Mouse (Mus musculus) hindbrain, embryonic 14.5 days (tissue): ENCODE measurements at regions not wholly inside any gene's neighbourhood (a gene's known extent, or its start where the extent isn't known, plus 50 kb on each side); places are given as distances from the start of the nearest gene placed in this dataset.

Experiments
- ATAC-seq: fragments of 200-750 bp; cut with Nextera tagmentation; 2 replicates; pipeline ENCODE4 v1.8.0; 2017; ENCODE audit warnings: moderate number of reproducible peaks, mild to moderate bottlenecking, moderate TSS enrichment, moderate library complexity; ENCODE audit not compliant: low FRiP score
- DNase-seq: peaks from one replicate; pipeline ENCODE4 v3.0.0-alpha.2; 2015; ENCODE audit warnings: low spot score
- H3K27ac ChIP-seq: fragments of 300-500 bp; sonication (generic); 2 replicates; pipeline ENCODE4 v1.5.1; 2014; ENCODE audit warnings: mild to moderate bottlenecking, moderate library complexity
- H3K27me3 ChIP-seq: fragments of 300-500 bp; sonication (generic); 2 replicates; pipeline ENCODE4 v1.6.1; 2014; ENCODE audit warnings: mild to moderate bottlenecking, low read length, mixed read lengths; ENCODE audit not compliant: control insufficient read depth, insufficient read depth
- H3K36me3 ChIP-seq: fragments of 300-500 bp; sonication (generic); replicated peaks from 2 replicates; pipeline ENCODE4 v1.6.1; 2014; ENCODE audit not compliant: control insufficient read depth, insufficient read depth
- H3K4me1 ChIP-seq: fragments of 300-500 bp; sonication (generic); replicated peaks from 2 replicates; pipeline ENCODE4 v1.6.1; 2014; ENCODE audit warnings: antibody characterized with exemption, low read length, mixed read lengths; ENCODE audit not compliant: control insufficient read depth, insufficient read depth
- H3K4me2 ChIP-seq: fragments of 300-500 bp; sonication (generic); replicated peaks from 2 replicates; pipeline ENCODE4 v1.6.1; 2014; ENCODE audit warnings: mild to moderate bottlenecking, moderate library complexity
- H3K4me3 ChIP-seq: fragments of 300-500 bp; sonication (generic); replicated peaks from 2 replicates; pipeline ENCODE4 v1.5.1; 2014; ENCODE audit warnings: mild to moderate bottlenecking, low read length
- H3K9ac ChIP-seq: fragments of 300-500 bp; sonication (generic); 2 replicates; pipeline ENCODE4 v1.6.1; 2014
- H3K9me3 ChIP-seq: fragments of 300-500 bp; sonication (generic); 2 replicates; pipeline ENCODE4 v1.6.1; 2016; ENCODE audit warnings: low read length; ENCODE audit not compliant: control insufficient read depth
- WGBS: fragments of 180-500 bp; shearing (Covaris S2); extraction: QIAGEN DNeasy Blood & Tissue Kit; methylation state at CpG from one replicate; pipeline ENCODE4 v1.1.7; 2014; 5-methylcytosine and 5-hydroxymethylcytosine counted together

DNA sequence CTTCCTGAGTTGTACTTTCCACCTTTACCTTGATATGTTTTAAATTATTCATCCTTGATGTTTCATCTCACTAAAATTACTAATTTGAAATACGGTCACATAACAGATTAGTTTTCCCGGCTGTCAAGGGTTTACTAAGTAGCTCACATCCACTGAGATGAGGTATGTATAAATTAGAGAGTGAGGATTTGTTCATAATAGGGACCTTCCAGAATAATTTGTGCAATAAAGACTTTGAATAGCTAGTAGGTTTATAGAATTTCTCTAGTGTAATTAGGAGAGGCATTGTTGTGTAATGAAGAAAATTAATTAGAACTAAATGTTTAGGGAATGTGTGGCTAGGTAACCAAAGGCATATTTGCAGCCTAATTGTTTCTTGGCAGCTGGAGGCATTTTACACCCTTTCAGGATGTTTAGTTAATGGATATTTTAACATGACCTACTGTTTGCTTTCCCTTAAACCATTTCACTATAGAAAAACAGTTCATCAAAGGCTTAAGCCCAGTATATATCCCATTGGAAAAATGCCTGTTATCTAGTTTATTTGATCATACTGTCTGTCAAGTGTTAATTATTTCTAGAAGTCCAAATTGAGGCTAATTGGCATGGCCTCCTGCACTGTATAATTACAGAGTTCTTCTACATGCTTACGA lies 70.8 kb downstream of the Mat2b start:
- ATAC-seq, result no peak
- no peaks in the 10 kb centered on the region for H3K36me3 ChIP-seq
- no peak overlapping the region for H3K9ac ChIP-seq
- H3K4me1 ChIP-seq, result no peaks in the 10 kb centered on the region
- WGBS, result 69% methylated on average over 3 of the region's 3 CpGs
- H3K4me2 ChIP-seq, result no peak overlapping the region
- no peaks in the 10 kb centered on the region for H3K9me3 ChIP-seq
- no peak overlapping the region for H3K27ac ChIP-seq
- no peak for DNase-seq
- no peaks in the 10 kb centered on the region for H3K27me3 ChIP-seq
- no peak overlapping the region for H3K4me3 ChIP-seq

DNA sequence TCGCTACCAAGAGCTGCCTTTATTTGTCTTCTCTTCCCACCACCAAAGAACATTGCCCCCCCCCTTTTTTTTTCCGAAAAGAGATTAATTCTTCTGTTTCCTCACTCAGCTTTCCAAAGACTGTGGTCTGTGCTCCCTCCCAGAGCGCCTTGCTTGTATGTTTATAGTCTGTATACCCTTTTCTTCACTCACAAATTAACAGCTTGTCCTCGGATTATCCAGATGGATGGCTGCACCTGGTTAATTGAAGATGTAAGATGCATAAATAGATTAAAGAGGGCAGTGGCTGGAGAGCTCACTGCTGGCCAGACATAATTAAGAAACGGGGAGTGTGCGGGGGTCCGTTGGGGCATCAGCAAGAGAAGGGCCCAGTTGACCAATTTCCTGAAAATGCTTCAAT lies 75.0 kb downstream of the Mat2b start:
- Histone ChIP-seq H3K27me3 (no peaks in the 10 kb centered on the region), H3K4me2 (no peak overlapping the region), H3K36me3 (no peaks in the 10 kb centered on the region), H3K9ac (no peak overlapping the region), H3K27ac (no peak overlapping the region), H3K4me1 (no peaks in the 10 kb centered on the region), H3K9me3 (no peaks in the 10 kb centered on the region), H3K4me3 (no peak overlapping the region)
- no peak for DNase-seq
- no peak for ATAC-seq
- whole genome bisulfite sequencing, result 67% methylated on average over 7 of the region's 7 CpGs

DNA sequence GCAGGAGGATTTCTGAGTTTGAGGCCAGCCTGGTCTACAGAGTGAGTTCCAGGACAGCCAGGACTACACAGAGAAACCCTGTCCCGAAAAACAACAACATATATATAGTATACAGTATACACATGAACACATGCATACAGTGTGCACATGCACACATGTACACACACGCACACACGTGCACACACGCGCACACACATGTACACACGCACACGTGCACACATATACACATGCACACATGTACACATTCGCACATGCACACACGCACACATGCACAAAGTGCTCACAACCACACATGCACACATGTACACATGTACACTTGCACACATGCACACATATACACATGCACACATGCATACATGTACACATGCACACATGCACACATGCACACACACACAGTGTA lies 92.0 kb downstream of the Mat2b start:
- WGBS, result 98% methylated on average over 9 of the region's 9 CpGs
- Histone ChIP-seq H3K9me3 (no peaks in the 10 kb centered on the region), H3K4me1 (peaks cover 18% of the 10 kb centered on the region), H3K9ac (no peak overlapping the region), H3K36me3 (no peaks in the 10 kb centered on the region), H3K4me3 (no peak overlapping the region), H3K27me3 (no peaks in the 10 kb centered on the region), H3K4me2 (no peak overlapping the region), H3K27ac (no peak overlapping the region)
- no peak for DNase-seq
- no peak for ATAC-seq

DNA sequence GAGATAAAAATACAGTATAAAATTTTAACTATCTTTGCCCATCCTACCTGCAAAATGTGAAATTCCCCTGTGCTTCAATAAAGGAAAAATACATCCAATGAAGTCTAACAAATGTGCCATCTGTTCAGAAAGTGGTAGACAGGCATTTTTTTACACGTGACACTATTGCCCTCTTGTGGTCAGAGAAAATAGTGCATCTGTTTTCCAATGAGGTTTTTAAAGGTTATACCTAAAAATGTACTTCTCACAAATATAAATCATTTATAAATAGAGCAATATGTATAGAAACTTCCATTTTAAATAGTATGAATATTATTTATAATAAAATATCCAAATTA lies 93.5 kb downstream of the Mat2b start:
- H3K27ac ChIP-seq, result peak overlapping the region; percentile 32; the same call in 1 of the 2 replicates
- no peaks in the 10 kb centered on the region for H3K27me3 ChIP-seq
- ATAC-seq, result no peak
- peak; percentile 91 for DNase-seq
- H3K4me3 ChIP-seq, result no peak overlapping the region
- H3K36me3 ChIP-seq, result no peaks in the 10 kb centered on the region
- no peak overlapping the region for H3K9ac ChIP-seq
- no peaks in the 10 kb centered on the region for H3K9me3 ChIP-seq
- H3K4me2 ChIP-seq, result 0 out of 2 replicates have a peak overlapping the region, but pooled peaks have one; percentile 36
- WGBS, result 0% methylated on average over 1 of the region's 1 CpGs
- peaks cover 18% of the 10 kb centered on the region for H3K4me1 ChIP-seq

DNA sequence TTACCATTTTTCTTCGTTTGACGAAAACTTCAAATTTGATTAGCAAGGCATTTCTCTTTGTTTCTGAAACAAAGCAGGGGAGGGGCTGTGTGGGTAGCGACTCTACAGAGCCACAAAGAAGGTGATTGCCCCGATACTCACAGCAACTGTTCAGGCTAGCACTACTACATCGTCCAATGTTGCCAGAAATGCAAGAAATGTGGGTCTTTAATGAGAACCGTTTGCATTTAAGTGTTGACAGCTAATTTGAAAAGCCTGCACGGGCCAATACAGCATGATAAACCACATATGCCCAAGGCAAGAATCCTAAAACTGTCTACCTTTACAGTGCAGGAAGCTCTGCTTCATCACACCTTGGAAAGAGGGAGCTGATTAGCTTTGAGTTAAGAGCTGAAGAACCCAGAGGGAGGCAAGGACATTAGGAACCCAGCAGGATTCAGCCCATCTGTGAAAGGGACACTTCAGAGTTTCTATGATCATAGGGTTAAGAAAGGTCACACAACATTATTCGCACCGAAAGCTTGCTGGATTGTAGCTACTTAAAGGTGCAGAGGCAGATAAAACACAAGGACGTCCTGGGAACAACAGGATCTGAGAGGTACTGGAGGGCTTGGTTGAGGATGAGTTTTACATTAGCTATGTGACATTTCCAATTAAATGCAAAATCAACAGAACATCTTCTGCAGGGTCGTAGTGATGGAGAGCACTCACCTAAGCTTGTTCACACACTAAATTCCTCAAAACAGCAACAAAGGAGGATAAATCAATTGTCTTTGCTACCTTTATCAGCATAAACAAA lies 94.0 kb downstream of the Mat2b start:
- H3K27ac ChIP-seq, result peak overlapping the region; percentile 43; the same call in 1 of the 2 replicates
- no peak overlapping the region; the same call in 1 of the 2 replicates for H3K9ac ChIP-seq
- H3K9me3 ChIP-seq, result no peaks in the 10 kb centered on the region
- DNase-seq (no peak), ATAC-seq (0 out of 2 replicates have a peak, but pooled peaks have one; percentile 24)
- H3K27me3 ChIP-seq, result no peaks in the 10 kb centered on the region
- H3K4me1 ChIP-seq, result peaks cover 18% of the 10 kb centered on the region
- 12% methylated on average over 11 of the region's 11 CpGs for WGBS
- H3K4me2 ChIP-seq, result peak overlapping the region; percentile 36
- no peak overlapping the region for H3K4me3 ChIP-seq
- no peaks in the 10 kb centered on the region for H3K36me3 ChIP-seq

DNA sequence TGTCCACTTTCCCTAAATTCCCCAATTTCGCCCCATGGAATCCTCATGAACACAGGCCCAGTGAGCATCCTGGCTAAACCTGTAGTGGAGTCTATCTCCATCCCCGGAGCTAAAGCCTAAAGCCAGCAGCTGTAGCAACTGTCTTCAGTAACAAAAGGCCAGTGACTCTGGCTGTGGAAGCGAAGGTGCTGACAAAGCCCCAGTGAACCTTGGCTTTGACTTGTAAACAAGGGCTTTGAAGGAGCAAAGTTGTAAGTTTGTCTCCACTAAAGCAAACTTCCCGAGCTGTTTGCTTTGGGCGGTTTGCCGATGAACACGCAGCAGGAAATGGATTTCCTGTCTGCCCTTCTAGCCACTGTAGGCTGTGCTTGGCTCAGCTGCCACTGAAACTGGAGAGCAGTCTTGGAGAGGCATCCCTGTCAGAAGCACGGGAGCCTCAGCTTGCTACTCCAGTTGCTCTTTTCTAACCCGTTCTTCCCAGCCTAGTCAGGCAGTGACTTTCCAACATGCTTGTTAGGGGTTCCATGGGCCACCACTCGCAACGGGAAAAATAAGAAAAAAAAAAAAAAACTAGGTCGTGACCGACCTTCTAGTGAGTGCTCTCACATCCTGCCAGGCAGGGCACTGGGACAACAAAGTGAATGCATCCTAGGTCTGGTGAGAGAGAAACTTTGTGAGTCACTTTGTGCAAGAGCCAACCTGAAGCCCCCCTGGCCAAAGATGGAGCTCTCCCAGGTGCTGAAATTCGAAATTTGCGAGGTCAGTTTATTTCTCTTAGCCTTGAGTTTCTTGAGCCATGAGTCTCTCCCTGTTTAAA lies 94.8 kb downstream of the Mat2b start:
- DNase-seq (peak; percentile 55), ATAC-seq (no peak)
- 10% methylated on average over 15 of the region's 15 CpGs for WGBS
- Histone ChIP-seq H3K9ac (no peak overlapping the region), H3K27ac (peak overlapping the region; percentile 7; the same call in 1 of the 2 replicates), H3K9me3 (no peaks in the 10 kb centered on the region), H3K4me3 (no peak overlapping the region), H3K27me3 (no peaks in the 10 kb centered on the region), H3K36me3 (no peaks in the 10 kb centered on the region), H3K4me1 (peaks cover 18% of the 10 kb centered on the region), H3K4me2 (peak overlapping the region; percentile 36)

DNA sequence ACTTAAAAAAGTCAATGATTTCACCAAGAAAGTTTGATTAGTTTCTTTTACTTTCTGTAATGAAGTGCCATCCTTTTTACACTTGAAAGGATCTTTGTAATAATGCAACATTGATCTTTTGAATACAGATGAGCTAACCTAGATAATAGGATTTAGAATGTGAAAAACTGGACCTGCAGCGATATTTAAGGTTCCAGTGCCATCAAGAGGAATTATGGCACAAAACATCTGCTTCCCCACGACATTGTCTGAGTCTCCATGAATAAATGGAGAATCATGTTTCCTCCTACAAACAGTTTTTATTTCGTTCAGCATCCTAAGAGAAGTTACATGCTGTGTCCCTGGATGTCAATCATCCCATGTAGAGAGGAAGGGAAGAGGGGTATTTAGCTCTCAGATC lies 98.7 kb downstream of the Mat2b start:
- no peak for ATAC-seq
- H3K36me3 ChIP-seq, result no peaks in the 10 kb centered on the region
- peaks cover 17% of the 10 kb centered on the region for H3K4me1 ChIP-seq
- 33% methylated on average over 3 of the region's 3 CpGs for WGBS
- H3K27me3 ChIP-seq, result no peaks in the 10 kb centered on the region
- no peak overlapping the region for H3K27ac ChIP-seq
- H3K9ac ChIP-seq, result no peak overlapping the region
- H3K9me3 ChIP-seq, result no peaks in the 10 kb centered on the region
- H3K4me2 ChIP-seq, result no peak overlapping the region
- H3K4me3 ChIP-seq, result no peak overlapping the region
- DNase-seq, result peak; percentile 62

DNA sequence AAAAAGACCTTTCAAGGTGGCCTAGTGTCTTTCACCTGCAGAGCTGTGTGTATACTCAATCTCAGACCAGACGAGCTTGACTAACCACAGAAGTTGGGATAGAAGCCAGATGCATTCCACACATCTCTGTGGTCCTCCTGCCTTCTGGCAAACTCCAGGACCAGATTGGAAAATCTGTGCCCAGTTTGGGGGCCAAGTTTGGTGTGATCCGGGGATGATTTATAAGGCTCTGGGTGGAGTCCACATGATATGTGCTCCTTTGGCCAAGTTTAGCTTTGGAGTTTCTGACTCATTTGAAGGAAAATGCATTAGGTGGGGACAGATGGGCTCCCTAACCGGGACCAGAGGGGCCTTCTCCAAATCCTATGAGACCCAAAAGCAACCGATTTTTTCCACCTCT lies 102.9 kb downstream of the Mat2b start:
- WGBS, result 75% methylated on average over 4 of the region's 4 CpGs
- no peaks in the 10 kb centered on the region for H3K9me3 ChIP-seq
- H3K4me2 ChIP-seq, result no peak overlapping the region
- H3K4me3 ChIP-seq, result no peak overlapping the region
- H3K36me3 ChIP-seq, result no peaks in the 10 kb centered on the region
- H3K27ac ChIP-seq, result no peak overlapping the region
- no peaks in the 10 kb centered on the region for H3K27me3 ChIP-seq
- H3K9ac ChIP-seq, result no peak overlapping the region
- no peaks in the 10 kb centered on the region for H3K4me1 ChIP-seq
- no peak for DNase-seq
- no peak for ATAC-seq

DNA sequence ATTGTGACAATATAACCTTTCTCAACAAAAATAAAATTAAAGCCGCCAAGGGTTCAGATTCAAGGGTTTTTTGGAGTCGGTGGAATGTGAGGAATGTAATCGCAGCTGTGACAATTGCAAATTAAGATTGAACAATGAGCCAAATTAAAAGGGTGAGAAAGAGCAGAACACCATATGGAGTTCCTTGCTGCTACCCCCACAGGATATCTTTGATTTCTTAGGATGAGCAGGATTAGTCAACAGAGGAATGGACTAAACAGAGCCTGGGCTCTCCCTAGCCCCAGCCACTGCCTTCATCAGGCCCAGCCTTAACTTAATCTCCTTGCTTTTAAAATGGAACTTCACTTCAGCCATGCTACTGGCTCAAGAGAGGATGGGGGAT lies 121.3 kb downstream of the Mat2b start:
- DNase-seq, result no peak
- 4% methylated on average over 3 of the region's 3 CpGs for WGBS
- H3K27me3 ChIP-seq, result no peaks in the 10 kb centered on the region

More for the DNA sequence above, 121.3 kb downstream of the Mat2b start:
- no peaks in the 10 kb centered on the region for H3K36me3 ChIP-seq
- no peak for ATAC-seq
- peaks cover 10% of the 10 kb centered on the region; the same call in 1 of the 2 replicates for H3K4me1 ChIP-seq
- H3K4me3 ChIP-seq, result no peak overlapping the region
- no peak overlapping the region for H3K9ac ChIP-seq
- H3K4me2 ChIP-seq, result no peak overlapping the region
- H3K27ac ChIP-seq, result no peak overlapping the region
- no peaks in the 10 kb centered on the region for H3K9me3 ChIP-seq
